Comparison of ENCODE assay signal across 19 mouse cellular contexts in genomic region chr2:167657973-167658372, GRCm38 (mm10). TPM values are rescaled to one million over a fixed set of nuclear protein-coding genes. Genes with fewer than 3 reads are reported as not detected.
DNase-seq lines count a peak whose midpoint lies in the region; ATAC-seq and TF ChIP-seq lines count a peak whose summit lies in the region.
"Had no signal": no experiment of that assay in that cellular context is flagged by ENCODE, and none has a peak within 500 bp of the region (broad histone marks: within the 10 kb centered on the region; RNA-seq: fewer than 3 reads in every experiment).

No protein-coding gene starts in this region.

- H3K9me3 ChIP-seq in kidney, postnatal 0 days (replicated peaks; ENCODE audit: low read length), result no peaks in the 10 kb centered on the region
- no peaks in the 10 kb centered on the region for H3K9me3 ChIP-seq in megakaryocyte, embryonic 14.5 days
- no peaks in the 10 kb centered on the region for H3K9me3 ChIP-seq in stomach, postnatal 0 days (ENCODE audit: control insufficient read depth, low read length)
- H3K9me3 ChIP-seq in midbrain, embryonic 14.5 days (ENCODE audit: control insufficient read depth, low read length), result no peaks in the 10 kb centered on the region
- H3K9me3 ChIP-seq: embryonic facial prominence, embryonic 15.5 days; limb, embryonic 15.5 days; midbrain, embryonic 12.5 days; neural tube, embryonic 15.5 days had no signal

- no peak for DNase-seq in gastrocnemius, adult 2 months
- no peak for DNase-seq in gastrocnemius, postnatal 25 days
- no peak for DNase-seq in kidney, postnatal 0 days (ENCODE audit: low spot score)
- DNase-seq in kidney, adult 11 months, result no peak
- DNase-seq in stomach, postnatal 0 days (ENCODE audit: low spot score), result no peak
- DNase-seq in midbrain, embryonic 14.5 days, result no peak
- DNase-seq: adrenal gland, adult 8-10 months; cerebellum, adult 2 months; gastrocnemius, postnatal 14 days; retina, postnatal 1 day had no signal

- no peaks in the 10 kb centered on the region for H3K27me3 ChIP-seq in kidney, postnatal 0 days (ENCODE audit: insufficient read depth, low read length)
- H3K27me3 ChIP-seq in megakaryocyte, embryonic 14.5 days (replicated peaks), result no peaks in the 10 kb centered on the region
- H3K27me3 ChIP-seq in stomach, postnatal 0 days (ENCODE audit: control insufficient read depth, insufficient read depth, low read length), result no peaks in the 10 kb centered on the region
- peaks cover 4% of the 10 kb centered on the region; the same call in 1 of the 2 replicates for H3K27me3 ChIP-seq in midbrain, embryonic 14.5 days (ENCODE audit: control insufficient read depth, insufficient read depth, low read length)
- H3K27me3 ChIP-seq: embryonic facial prominence, embryonic 15.5 days; limb, embryonic 15.5 days had no signal

- H3K4me2 ChIP-seq in kidney, postnatal 0 days (ENCODE audit: low read length), result no peak overlapping the region
- 0 out of 2 replicates have a peak overlapping the region, but pooled peaks have one; percentile 86 for H3K4me2 ChIP-seq in stomach, postnatal 0 days (replicated peaks; ENCODE audit: low read depth)
- H3K4me2 ChIP-seq in midbrain, embryonic 14.5 days (ENCODE audit: low read length), result no peak overlapping the region
- H3K4me2 ChIP-seq: hindbrain, embryonic 14.5 days; limb, embryonic 15.5 days; midbrain, embryonic 12.5 days; neural tube, embryonic 15.5 days had no signal

- intact Hi-C loops in gastrocnemius, adult 2 months (cut with DNase I), result no loop called here

- H3K27ac ChIP-seq in gastrocnemius, adult 2 months, result peak overlapping the region; percentile 71
- H3K27ac ChIP-seq in kidney, postnatal 0 days, result 0 out of 2 replicates have a peak overlapping the region, but pooled peaks have one; percentile 68
- H3K27ac ChIP-seq in stomach, postnatal 0 days (replicated peaks), result no peak overlapping the region
- no peak overlapping the region for H3K27ac ChIP-seq in midbrain, embryonic 14.5 days (replicated peaks; ENCODE audit: low read depth, low read length)
- H3K27ac ChIP-seq: embryonic facial prominence, embryonic 15.5 days; hindbrain, embryonic 14.5 days; limb, embryonic 15.5 days; midbrain, embryonic 12.5 days; neural tube, embryonic 15.5 days had no signal

- ATAC-seq in kidney, postnatal 0 days (replicated peaks; ENCODE audit: low FRiP score, low read depth), result no peak
- no peak for ATAC-seq in megakaryocyte, adult 5-6 weeks (ENCODE audit: poor library complexity, severe bottlenecking)
- no peak for ATAC-seq in stomach, postnatal 0 days (ENCODE audit: low FRiP score, low TSS enrichment)
- ATAC-seq in midbrain, embryonic 14.5 days (ENCODE audit: low FRiP score, low TSS enrichment), result no peak

- no peak for TF ChIP-seq CTCF in gastrocnemius, adult 2 months (IDR thresholded peaks at IDR 0.05)
- no peak for TF ChIP-seq CTCF in kidney, postnatal 0 days (IDR thresholded peaks at IDR 0.05; ENCODE audit: low read depth)
- no peak for TF ChIP-seq CTCF in stomach, postnatal 0 days (IDR thresholded peaks at IDR 0.05; ENCODE audit: low read depth)

- WGBS in kidney, postnatal 0 days, result 86% methylated on average over 4 of the region's 4 CpGs
- WGBS in stomach, postnatal 0 days, result 80% methylated on average over 4 of the region's 4 CpGs
- WGBS in midbrain, embryonic 14.5 days, result 94% methylated on average over 4 of the region's 4 CpGs

- 0 out of 2 replicates have a peak, but pooled peaks cover under 1% of the 10 kb centered on the region for H3K36me3 ChIP-seq in kidney, postnatal 0 days (ENCODE audit: insufficient read depth, low read length)
- H3K36me3 ChIP-seq in megakaryocyte, embryonic 14.5 days (replicated peaks; ENCODE audit: low read length), result peaks cover 53% of the 10 kb centered on the region
- peaks cover 2% of the 10 kb centered on the region; the same call in 1 of the 2 replicates for H3K36me3 ChIP-seq in stomach, postnatal 0 days (ENCODE audit: control insufficient read depth, insufficient read depth, low read length)
- H3K36me3 ChIP-seq in midbrain, embryonic 14.5 days (ENCODE audit: control insufficient read depth, insufficient read depth, low read length), result peaks cover 17% of the 10 kb centered on the region

- peaks cover 23% of the 10 kb centered on the region for H3K4me1 ChIP-seq in kidney, postnatal 0 days (replicated peaks; ENCODE audit: insufficient read depth, low read length)
- H3K4me1 ChIP-seq in megakaryocyte, embryonic 14.5 days, result peaks cover 94% of the 10 kb centered on the region
- peaks cover 4% of the 10 kb centered on the region for H3K4me1 ChIP-seq in stomach, postnatal 0 days (replicated peaks; ENCODE audit: control insufficient read depth, insufficient read depth)
- peaks cover 15% of the 10 kb centered on the region for H3K4me1 ChIP-seq in midbrain, embryonic 14.5 days (ENCODE audit: control insufficient read depth, insufficient read depth, low read length)

- no peak overlapping the region for H3K4me3 ChIP-seq in gastrocnemius, adult 2 months
- H3K4me3 ChIP-seq in kidney, postnatal 0 days (replicated peaks; ENCODE audit: low read depth, low read length), result no peak overlapping the region
- H3K4me3 ChIP-seq in megakaryocyte, embryonic 14.5 days (replicated peaks), result peak overlapping the region; percentile 96
- H3K4me3 ChIP-seq in stomach, postnatal 0 days (ENCODE audit: low read depth, low read length), result no peak overlapping the region
- H3K4me3 ChIP-seq in midbrain, embryonic 14.5 days (replicated peaks; ENCODE audit: low read depth, low read length), result no peak overlapping the region
- H3K4me3 ChIP-seq: embryonic facial prominence, embryonic 15.5 days; limb, embryonic 15.5 days; midbrain, embryonic 12.5 days; neural tube, embryonic 15.5 days had no signal

- H3K9ac ChIP-seq in kidney, postnatal 0 days (ENCODE audit: low read depth, low read length), result no peak overlapping the region
- H3K9ac ChIP-seq in stomach, postnatal 0 days (ENCODE audit: low read length), result no peak overlapping the region
- H3K9ac ChIP-seq in midbrain, embryonic 14.5 days (replicated peaks; ENCODE audit: low read length), result no peak overlapping the region
- H3K9ac ChIP-seq: embryonic facial prominence, embryonic 15.5 days; hindbrain, embryonic 14.5 days; limb, embryonic 15.5 days; midbrain, embryonic 12.5 days; neural tube, embryonic 15.5 days had no signal

- no peak for TF ChIP-seq EP300 in stomach, postnatal 0 days (optimal IDR thresholded peaks at IDR 0.05)

RNA-seq across cellular contexts. Expression of gene Gm20431, which starts 3.3 kb away (rescaled TPM):
- total RNA-seq in gastrocnemius, adult 2 months (2021), result 10 to 100 TPM in 1 of 2 experiments, 1 to 10 TPM in 1; 3.7 to 11.5 TPM
- total RNA-seq in gastrocnemius, postnatal 25 days (2021), result 10 to 100 TPM in 1 of 2 experiments, 1 to 10 TPM in 1; 7.7 to 11.6 TPM
- polyA plus RNA-seq in kidney, postnatal 0 days (2015; fragmentation: Nextera tagmentation; extraction: Ambion mirVana), result 11.2 and 12.6 TPM in 2 replicates
- not detected in 2 replicates for polyA plus RNA-seq in megakaryocyte, embryonic 14.5 days (2012; ENCODE audit: insufficient read depth, low replicate concordance)
- total RNA-seq in megakaryocyte, adult 5-6 weeks (2015), result 6.1 and 22.8 TPM in 2 replicates
- not detected in 2 replicates for total RNA-seq in megakaryocyte, adult 5-6 weeks (2017)
- 13.4 and 14.1 TPM in 2 replicates for polyA plus RNA-seq in stomach, postnatal 0 days (2015; fragmentation: Nextera tagmentation; extraction: Ambion mirVana)
- polyA plus RNA-seq in midbrain, embryonic 14.5 days (2014; fragmentation: Nextera tagmentation; extraction: Ambion mirVana), result 8.0 and 11.5 TPM in 2 replicates
- polyA plus RNA-seq: cortical plate, adult 2 months; frontal cortex, adult 2 months had no signal

RNA-seq across cellular contexts. Expression of gene Ube2v1, which starts 26.1 kb away (rescaled TPM):
- 100 to 1,000 TPM; 170 to 181 TPM for total RNA-seq in gastrocnemius, adult 2 months (2021)
- total RNA-seq in gastrocnemius, postnatal 25 days (2021), result 100 to 1,000 TPM; 157 to 160 TPM
- polyA plus RNA-seq in kidney, postnatal 0 days (2015; fragmentation: Nextera tagmentation; extraction: Ambion mirVana), result 256 and 262 TPM in 2 replicates
- 314 and 1,236 TPM in 2 replicates for polyA plus RNA-seq in megakaryocyte, embryonic 14.5 days (2012; ENCODE audit: insufficient read depth, low replicate concordance)
- 68.8 and 86.3 TPM in 2 replicates for total RNA-seq in megakaryocyte, adult 5-6 weeks (2015)
- 45.1 and 51.9 TPM in 2 replicates for total RNA-seq in megakaryocyte, adult 5-6 weeks (2017)
- 234 and 253 TPM in 2 replicates for polyA plus RNA-seq in stomach, postnatal 0 days (2015; fragmentation: Nextera tagmentation; extraction: Ambion mirVana)
- 286 and 299 TPM in 2 replicates for polyA plus RNA-seq in midbrain, embryonic 14.5 days (2014; fragmentation: Nextera tagmentation; extraction: Ambion mirVana)

RNA-seq across cellular contexts. Expression of gene Cebpb, which starts 30.7 kb away (rescaled TPM):
- 100 to 1,000 TPM; 106 to 181 TPM for total RNA-seq in gastrocnemius, adult 2 months (2021)
- 10 to 100 TPM; 93.5 to 95.6 TPM for total RNA-seq in gastrocnemius, postnatal 25 days (2021)
- 13.0 and 22.2 TPM in 2 replicates for polyA plus RNA-seq in kidney, postnatal 0 days (2015; fragmentation: Nextera tagmentation; extraction: Ambion mirVana)
- polyA plus RNA-seq in megakaryocyte, embryonic 14.5 days (2012; ENCODE audit: insufficient read depth, low replicate concordance), result 372 and 610 TPM in 2 replicates
- total RNA-seq in megakaryocyte, adult 5-6 weeks (2015), result 79.3 and 125 TPM in 2 replicates
- 55.5 and 59.5 TPM in 2 replicates for total RNA-seq in megakaryocyte, adult 5-6 weeks (2017)
- 55.0 and 60.2 TPM in 2 replicates for polyA plus RNA-seq in stomach, postnatal 0 days (2015; fragmentation: Nextera tagmentation; extraction: Ambion mirVana)
- 1.4 TPM in 2 replicates for polyA plus RNA-seq in midbrain, embryonic 14.5 days (2014; fragmentation: Nextera tagmentation; extraction: Ambion mirVana)

RNA-seq across cellular contexts. Expression of gene Tmem189, which starts 31.6 kb away (rescaled TPM):
- 10 to 100 TPM; 13.0 to 14.9 TPM for total RNA-seq in gastrocnemius, adult 2 months (2021)
- 10 to 100 TPM; 13.4 to 18.9 TPM for total RNA-seq in gastrocnemius, postnatal 25 days (2021)
- 64.6 and 65.2 TPM in 2 replicates for polyA plus RNA-seq in kidney, postnatal 0 days (2015; fragmentation: Nextera tagmentation; extraction: Ambion mirVana)
- polyA plus RNA-seq in megakaryocyte, embryonic 14.5 days (2012; ENCODE audit: insufficient read depth, low replicate concordance), result 164 and 173 TPM in 2 replicates
- total RNA-seq in megakaryocyte, adult 5-6 weeks (2015), result 25.1 and 35.7 TPM in 2 replicates
- total RNA-seq in megakaryocyte, adult 5-6 weeks (2017), result 40.6 and 43.1 TPM in 2 replicates
- polyA plus RNA-seq in stomach, postnatal 0 days (2015; fragmentation: Nextera tagmentation; extraction: Ambion mirVana), result 74.6 and 85.7 TPM in 2 replicates
- 28.8 and 29.9 TPM in 2 replicates for polyA plus RNA-seq in midbrain, embryonic 14.5 days (2014; fragmentation: Nextera tagmentation; extraction: Ambion mirVana)

Comparison
In these comparisons a context has a peak if more than half of its experiments do, and no peak if none do; other contexts are left out.
1. H3K27ac ChIP-seq: peak in gastrocnemius, adult 2 months (single experiment) and kidney, postnatal 0 days (single experiment); none in stomach, postnatal 0 days (single experiment) and midbrain, embryonic 14.5 days (single experiment).